Mouse (Mus musculus): Measurements from ENCODE around the gene Syngr3. TPM values are rescaled to one million over a fixed set of nuclear protein-coding genes. Genes with fewer than 3 reads are reported as not detected.
A peak's percentile ranks its signal among the peaks of the same experiment; 100 is the strongest.

Gene Syngr3
- total RNA-seq, 1 experiment: 4.1 TPM

DNA sequence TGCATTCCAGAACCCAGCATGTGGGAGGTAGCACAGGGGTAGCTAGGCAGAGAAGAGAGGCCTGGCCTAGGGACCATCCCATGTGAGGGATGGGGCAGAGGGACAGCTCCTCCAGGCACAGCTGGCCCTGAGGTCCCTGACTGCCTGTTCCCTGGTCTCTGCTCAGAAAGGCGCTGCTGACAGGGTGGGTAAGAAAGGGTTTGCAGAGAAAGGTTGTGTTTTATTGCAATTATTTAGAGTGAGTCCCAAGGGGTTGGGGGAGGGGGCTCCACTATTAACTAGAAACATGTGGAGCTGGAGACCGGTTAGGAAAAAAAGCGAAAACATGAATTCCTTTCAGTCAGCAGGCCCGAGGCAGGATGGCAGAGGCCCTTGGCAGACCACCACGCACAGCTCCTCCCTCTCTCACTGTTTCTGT, 50.2 kb downstream of the Syngr3 start:
- H3K4me1 ChIP-seq (ENCODE audit: control insufficient read depth in 2 of 2, insufficient read depth in 2 of 2, low read length in 2 of 2, poor library complexity in 1 of 2): peaks cover 2 to 30% of the 10 kb centered on the region in 2 experiments; a peak in 2 of 4 replicates
- DNase-seq (ENCODE audit: low read depth, low spot score): no peak
- H3K9ac ChIP-seq (ENCODE audit: insufficient read depth, low read depth, low read length, poor library complexity, severe bottlenecking): peak overlapping the region; percentile 69; the same call in 1 of the 2 replicates
- H3K9me3 ChIP-seq (ENCODE audit: control insufficient read depth, insufficient read depth, low read depth, low read length): no peaks in the 10 kb centered on the region
- H3K27ac ChIP-seq (ENCODE audit: insufficient read depth, low read depth, low read length, poor library complexity, severe bottlenecking): no peak overlapping the region
- in situ Hi-C loops (cut with MboI; ENCODE audit: low sequenced_read_pairs in 2 of 2, unreplicated experiment in 2 of 2): no loop called here
- peaks cover 12% of the 10 kb centered on the region; the same call in 1 of the 2 replicates for H3K36me3 ChIP-seq (ENCODE audit: control insufficient read depth, insufficient read depth, low read length, poor library complexity, severe bottlenecking)
- H3K4me3 ChIP-seq (ENCODE audit: insufficient read depth in 1 of 2, low read depth in 1 of 2, low read length in 2 of 2, poor library complexity in 1 of 2, severe bottlenecking in 1 of 2): peak overlapping the region in 1 of 2 experiments; percentile 58; a peak in 2 of 4 replicates
- TF ChIP-seq HCFC1 (IDR thresholded peaks at IDR 0.05; ENCODE audit: borderline replicate concordance, insufficient read depth, low read length): no peak
- no peak for TF ChIP-seq CHD2 (IDR thresholded peaks at IDR 0.05; ENCODE audit: low read depth, low read length)
- no peak for TF ChIP-seq ZC3H11A (IDR thresholded peaks at IDR 0.05; ENCODE audit: borderline replicate concordance, low read depth, low read length)
- TF ChIP-seq MAFK (IDR thresholded peaks at IDR 0.05; ENCODE audit: insufficient read depth, low read depth, low read length): no peak
- TF ChIP-seq ZNF384 (IDR thresholded peaks at IDR 0.05; ENCODE audit: low read depth, low read length): no peak

- TF ChIP-seq HCFC1 (IDR thresholded peaks at IDR 0.05; ENCODE audit: borderline replicate concordance, insufficient read depth, low read length): no peak
- TF ChIP-seq MAFK (IDR thresholded peaks at IDR 0.05; ENCODE audit: insufficient read depth, low read depth, low read length): no peak
- no peak for TF ChIP-seq ZC3H11A (IDR thresholded peaks at IDR 0.05; ENCODE audit: borderline replicate concordance, low read depth, low read length)
- TF ChIP-seq ZNF384 (IDR thresholded peaks at IDR 0.05; ENCODE audit: low read depth, low read length): no peak
- no peak for TF ChIP-seq CHD2 (IDR thresholded peaks at IDR 0.05; ENCODE audit: low read depth, low read length)
- Histone ChIP-seq H3K4me1 (ENCODE audit: control insufficient read depth in 2 of 2, insufficient read depth in 2 of 2, low read length in 2 of 2, poor library complexity in 1 of 2) (peaks cover 0 to 24% of the 10 kb centered on the region in 2 experiments; a peak in 2 of 4 replicates), H3K9me3 (ENCODE audit: control insufficient read depth, insufficient read depth, low read depth, low read length) (no peaks in the 10 kb centered on the region), H3K9ac (ENCODE audit: insufficient read depth, low read depth, low read length, poor library complexity, severe bottlenecking) (peak overlapping the region; percentile 43; the same call in 1 of the 2 replicates), H3K36me3 (ENCODE audit: control insufficient read depth, insufficient read depth, low read length, poor library complexity, severe bottlenecking) (peaks cover 16% of the 10 kb centered on the region; the same call in 1 of the 2 replicates), H3K27ac (ENCODE audit: insufficient read depth, low read depth, low read length, poor library complexity, severe bottlenecking) (peak overlapping the region; percentile 35; the same call in 1 of the 2 replicates), H3K4me3 (ENCODE audit: insufficient read depth in 1 of 2, low read depth in 1 of 2, low read length in 2 of 2, poor library complexity in 1 of 2, severe bottlenecking in 1 of 2) (no peak overlapping the region)
- no peak for DNase-seq (ENCODE audit: low read depth, low spot score)
- in situ Hi-C loops (cut with MboI; ENCODE audit: low sequenced_read_pairs in 2 of 2, unreplicated experiment in 2 of 2): no loop called here
Measured at GRCm38 (mm10) chr17:24638840-24639239, 50.9 kb downstream of the Syngr3 start.

DNA sequence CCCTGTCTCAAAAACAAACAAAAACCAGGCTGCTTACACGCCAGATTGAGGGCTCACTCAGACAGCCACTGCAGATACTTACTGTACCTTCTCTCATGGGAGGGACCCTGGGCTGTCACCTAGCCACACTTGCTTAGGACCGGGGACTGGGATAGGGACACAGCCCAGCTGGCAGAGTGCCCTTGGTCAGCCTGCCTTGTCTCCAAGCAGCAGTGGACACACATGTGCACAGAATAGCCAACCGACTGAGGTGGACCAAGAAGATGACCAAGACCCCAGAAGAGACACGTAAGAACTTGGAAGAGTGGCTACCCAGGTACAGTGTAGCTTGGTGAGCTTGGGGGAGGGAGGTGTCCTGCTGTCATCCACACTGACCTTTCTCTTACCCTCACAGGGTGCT, 51.5 kb downstream of the Syngr3 start:
- Histone ChIP-seq H3K9me3 (ENCODE audit: control insufficient read depth, insufficient read depth, low read depth, low read length) (no peaks in the 10 kb centered on the region), H3K4me1 (ENCODE audit: control insufficient read depth in 2 of 2, insufficient read depth in 2 of 2, low read length in 2 of 2, poor library complexity in 1 of 2) (peaks cover 0 to 25% of the 10 kb centered on the region in 2 experiments; a peak in 2 of 4 replicates), H3K27ac (ENCODE audit: insufficient read depth, low read depth, low read length, poor library complexity, severe bottlenecking) (no peak overlapping the region; the same call in 1 of the 2 replicates), H3K9ac (ENCODE audit: insufficient read depth, low read depth, low read length, poor library complexity, severe bottlenecking) (no peak overlapping the region), H3K36me3 (ENCODE audit: control insufficient read depth, insufficient read depth, low read length, poor library complexity, severe bottlenecking) (peaks cover 16% of the 10 kb centered on the region; the same call in 1 of the 2 replicates), H3K4me3 (ENCODE audit: insufficient read depth in 1 of 2, low read depth in 1 of 2, low read length in 2 of 2, poor library complexity in 1 of 2, severe bottlenecking in 1 of 2) (no peak overlapping the region)
- TF ChIP-seq MAFK (IDR thresholded peaks at IDR 0.05; ENCODE audit: insufficient read depth, low read depth, low read length) (no peak), HCFC1 (IDR thresholded peaks at IDR 0.05; ENCODE audit: borderline replicate concordance, insufficient read depth, low read length) (no peak), CHD2 (IDR thresholded peaks at IDR 0.05; ENCODE audit: low read depth, low read length) (no peak), ZNF384 (IDR thresholded peaks at IDR 0.05; ENCODE audit: low read depth, low read length) (no peak), ZC3H11A (IDR thresholded peaks at IDR 0.05; ENCODE audit: borderline replicate concordance, low read depth, low read length) (no peak)
- no peak for DNase-seq (ENCODE audit: low read depth, low spot score)
- in situ Hi-C loops (cut with MboI; ENCODE audit: low sequenced_read_pairs in 2 of 2, unreplicated experiment in 2 of 2): no loop called here

GRCm38 (mm10) chr17:24636781-24637481, 52.8 kb downstream of the Syngr3 start:
- peak overlapping the region; percentile 8; the same call in 1 of the 2 replicates for H3K27ac ChIP-seq (ENCODE audit: insufficient read depth, low read depth, low read length, poor library complexity, severe bottlenecking)

More at GRCm38 (mm10) chr17:24636781-24637481, 52.8 kb downstream of the Syngr3 start:
- H3K4me1 ChIP-seq (ENCODE audit: control insufficient read depth in 2 of 2, insufficient read depth in 2 of 2, low read length in 2 of 2, poor library complexity in 1 of 2): peaks cover 0 to 25% of the 10 kb centered on the region in 2 experiments; a peak in 2 of 4 replicates
- no peaks in the 10 kb centered on the region for H3K9me3 ChIP-seq (ENCODE audit: control insufficient read depth, insufficient read depth, low read depth, low read length)
- no peak overlapping the region for H3K4me3 ChIP-seq (ENCODE audit: insufficient read depth in 1 of 2, low read depth in 1 of 2, low read length in 2 of 2, poor library complexity in 1 of 2, severe bottlenecking in 1 of 2)
- in situ Hi-C loops (cut with MboI; ENCODE audit: low sequenced_read_pairs in 2 of 2, unreplicated experiment in 2 of 2): no loop called here
- TF ChIP-seq ZC3H11A (IDR thresholded peaks at IDR 0.05; ENCODE audit: borderline replicate concordance, low read depth, low read length) (no peak), MAFK (IDR thresholded peaks at IDR 0.05; ENCODE audit: insufficient read depth, low read depth, low read length) (no peak), ZNF384 (IDR thresholded peaks at IDR 0.05; ENCODE audit: low read depth, low read length) (no peak), CHD2 (IDR thresholded peaks at IDR 0.05; ENCODE audit: low read depth, low read length) (no peak), HCFC1 (IDR thresholded peaks at IDR 0.05; ENCODE audit: borderline replicate concordance, insufficient read depth, low read length) (no peak)
- peaks cover 14% of the 10 kb centered on the region; the same call in 1 of the 2 replicates for H3K36me3 ChIP-seq (ENCODE audit: control insufficient read depth, insufficient read depth, low read length, poor library complexity, severe bottlenecking)
- no peak overlapping the region for H3K9ac ChIP-seq (ENCODE audit: insufficient read depth, low read depth, low read length, poor library complexity, severe bottlenecking)
- no peak for DNase-seq (ENCODE audit: low read depth, low spot score)
